Mouse (Mus musculus): ENCODE measurements around the gene Wee1.

- TF ChIP-seq CTCF (IDR thresholded peaks at IDR 0.05; ENCODE audit: low read depth): no peak
- no peak for TF ChIP-seq EP300 (IDR thresholded peaks at IDR 0.05; ENCODE audit: low read depth)
These were observed 43.7 kb upstream of the Wee1 start for GRCm38 (mm10) chr7:110078168-110078567.
